In the genomic region with DNA sequence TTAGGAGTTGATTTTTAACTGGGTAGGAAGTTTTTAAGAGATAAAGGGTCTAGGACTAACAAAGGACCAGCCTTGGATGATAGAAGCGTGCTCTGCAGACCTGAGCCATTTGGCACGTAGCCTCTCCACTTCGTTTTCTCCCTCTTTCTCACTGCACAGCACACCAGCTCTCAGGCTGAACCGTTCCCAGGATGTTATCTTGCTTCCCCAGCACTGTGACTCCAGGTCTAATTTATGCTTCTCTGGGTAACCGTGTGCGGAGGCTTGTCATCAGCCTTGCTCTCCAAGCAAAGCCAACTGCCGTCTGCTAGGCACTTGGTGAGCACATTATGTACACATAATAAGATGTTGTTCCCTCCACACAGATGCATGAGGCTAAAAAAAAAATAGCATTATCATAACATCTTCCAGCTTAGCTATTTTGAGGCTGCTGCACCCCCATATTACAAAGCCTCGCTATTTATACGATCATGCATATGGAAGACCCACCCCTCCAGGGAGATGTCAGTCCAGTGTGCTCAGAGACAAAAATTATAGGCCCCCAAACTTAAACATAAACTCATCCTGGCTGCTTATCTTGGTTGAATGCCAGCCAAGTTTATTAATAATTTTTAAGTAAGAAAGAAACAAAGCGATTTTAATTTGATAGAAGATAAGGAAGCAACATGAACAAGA, we compare ENCODE assay signal across 8 mouse cellular contexts.
A peak's percentile ranks its signal among the peaks of the same experiment; 100 is the strongest.
DNase-seq lines count a peak whose midpoint lies in the region; ATAC-seq and TF ChIP-seq lines count a peak whose summit lies in the region.

No protein-coding gene starts in this region.

- TF ChIP-seq CTCF in left cerebral cortex, adult 2 months (IDR thresholded peaks at IDR 0.05), result no peak

- WGBS in kidney, embryonic 15.5 days, result 28% methylated on average over 10 of the region's 10 CpGs

- peak; percentile 62 for ATAC-seq in kidney, embryonic 15.5 days (replicated peaks; ENCODE audit: low FRiP score)

- no peak for DNase-seq in kidney, postnatal 36 days
- DNase-seq in frontal cortex, postnatal 10 days (ENCODE audit: low spot score in 2 of 2), result peak; percentile 39 to 50
- DNase-seq in left cerebral cortex, adult 2 months (ENCODE audit: extremely low spot score in 1 of 2, low spot score in 2 of 2), result peak; percentile 57 to 66
- DNase-seq in right cerebral cortex, postnatal 14 days, result peak; percentile 31
- no peak for DNase-seq in retina, postnatal 1 day
- no peak for DNase-seq in cerebellum, adult 11-12 months
- no peak for DNase-seq in cerebellum, adult 18-20 months

- no peaks in the 10 kb centered on the region for H3K27me3 ChIP-seq in kidney, embryonic 15.5 days

- intact Hi-C loops in left cerebral cortex, adult 2 months (cut with DNase I), result loop anchor here (1.0 to 10.0 kb wide), 6 partner anchors 55 to 652 kb away; no protein-coding TSS in a partner anchor

- no peak overlapping the region for H3K9ac ChIP-seq in kidney, embryonic 15.5 days

- peaks cover 12% of the 10 kb centered on the region for H3K4me1 ChIP-seq in kidney, embryonic 15.5 days

- H3K4me3 ChIP-seq in kidney, embryonic 15.5 days (replicated peaks), result no peak overlapping the region
- H3K4me3 ChIP-seq in left cerebral cortex, adult 2 months, result no peak overlapping the region

- no peaks in the 10 kb centered on the region for H3K9me3 ChIP-seq in kidney, embryonic 15.5 days (replicated peaks)

- H3K4me2 ChIP-seq in kidney, embryonic 15.5 days, result no peak overlapping the region

- H3K36me3 ChIP-seq in kidney, embryonic 15.5 days, result no peaks in the 10 kb centered on the region

- 0 out of 2 replicates have a peak overlapping the region, but pooled peaks have one; percentile 3 for H3K27ac ChIP-seq in kidney, embryonic 15.5 days
- H3K27ac ChIP-seq in left cerebral cortex, adult 2 months, result peak overlapping the region; percentile 84

Comparison
In these comparisons a context has a peak if more than half of its experiments do, and no peak if none do; other contexts are left out.
1. DNase-seq: peak in frontal cortex, postnatal 10 days (2 of 2), left cerebral cortex, adult 2 months (2 of 2) and right cerebral cortex, postnatal 14 days (single experiment); none in kidney, postnatal 36 days (0 of 2), retina, postnatal 1 day (single experiment), cerebellum, adult 11-12 months (single experiment) and cerebellum, adult 18-20 months (0 of 2).